Mouse (Mus musculus): ENCODE measurements at regions not wholly inside any gene's neighbourhood (a gene's known extent, or its start where the extent isn't known, plus 50 kb on each side); places are given as distances from the start of the nearest gene placed in this dataset.

DNA sequence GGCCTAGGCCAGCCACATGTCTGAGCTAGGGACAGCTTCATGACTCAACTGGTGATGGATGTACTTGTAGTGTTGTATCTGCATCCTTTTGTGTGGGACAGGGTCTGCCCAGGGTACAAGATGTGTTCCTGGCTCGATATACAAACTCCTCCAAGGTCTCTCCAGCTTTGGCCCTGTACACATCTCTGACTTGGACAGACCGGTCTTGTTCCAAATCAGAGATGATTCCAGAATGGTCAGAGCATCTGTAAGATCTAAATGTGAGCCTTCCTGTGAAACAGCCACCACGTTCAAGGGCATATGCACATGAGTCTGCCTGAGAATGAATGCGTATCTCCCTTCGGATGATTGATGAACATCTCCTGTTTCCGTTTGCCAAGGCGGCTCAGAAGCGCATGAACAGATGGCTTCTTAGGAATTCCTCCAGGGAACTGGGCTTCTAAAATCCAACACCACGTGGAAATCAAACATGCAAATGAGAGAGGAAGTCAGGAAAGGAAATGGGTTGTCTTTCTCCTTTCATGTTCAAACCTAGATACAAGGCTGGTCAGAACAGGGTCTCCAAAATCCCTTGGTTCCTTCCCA lies 172.7 kb upstream of the Fstl4 start:
- TF ChIP-seq POLR2A (IDR thresholded peaks at IDR 0.05; ENCODE audit: extremely low read depth, insufficient read depth, low read length) (no peak), CTCF (IDR thresholded peaks at IDR 0.05; ENCODE audit: low read depth, low read length) (no peak)
